Mouse (Mus musculus) limb, embryonic 10.5 days (tissue): ENCODE measurements at regions not wholly inside any gene's neighbourhood (a gene's known extent, or its start where the extent isn't known, plus 50 kb on each side); places are given as distances from the start of the nearest gene placed in this dataset.
A peak's percentile ranks its signal among the peaks of the same experiment; 100 is the strongest.

Source experiments
- DNase-seq: peaks from one replicate; pipeline ENCODE4 v3.0.0-alpha.2; 2017; ENCODE audit warnings: low spot score
- H3K27ac ChIP-seq: fragments of 300-500 bp; sonication (generic); 2 replicates; pipeline ENCODE4 v1.5.1; 2016; ENCODE audit warnings: mild to moderate bottlenecking
- H3K27me3 ChIP-seq: fragments of 300-500 bp; sonication (generic); 2 replicates; pipeline ENCODE4 v1.6.1; 2016; ENCODE audit warnings: low read depth, mild to moderate bottlenecking; ENCODE audit not compliant: poor library complexity, severe bottlenecking
- H3K36me3 ChIP-seq: fragments of 300-500 bp; sonication (generic); 2 replicates; pipeline ENCODE4 v1.6.1; 2016; ENCODE audit warnings: mild to moderate bottlenecking, moderate library complexity
- H3K4me1 ChIP-seq: fragments of 300-500 bp; sonication (generic); 2 replicates; pipeline ENCODE4 v1.6.1; 2016
- H3K4me3 ChIP-seq: fragments of 300-500 bp; sonication (generic); 2 replicates; pipeline ENCODE4 v1.5.1; 2016; ENCODE audit warnings: mild to moderate bottlenecking, moderate library complexity
- H3K9me3 ChIP-seq: fragments of 300-500 bp; sonication (generic); replicated peaks from 2 replicates; pipeline ENCODE4 v1.6.1; 2016; ENCODE audit warnings: mild to moderate bottlenecking
- WGBS: fragments of 180-500 bp; shearing (Covaris S2); methylation state at CpG from one replicate; pipeline ENCODE4 v1.1.7; 2016; 5-methylcytosine and 5-hydroxymethylcytosine counted together

DNA sequence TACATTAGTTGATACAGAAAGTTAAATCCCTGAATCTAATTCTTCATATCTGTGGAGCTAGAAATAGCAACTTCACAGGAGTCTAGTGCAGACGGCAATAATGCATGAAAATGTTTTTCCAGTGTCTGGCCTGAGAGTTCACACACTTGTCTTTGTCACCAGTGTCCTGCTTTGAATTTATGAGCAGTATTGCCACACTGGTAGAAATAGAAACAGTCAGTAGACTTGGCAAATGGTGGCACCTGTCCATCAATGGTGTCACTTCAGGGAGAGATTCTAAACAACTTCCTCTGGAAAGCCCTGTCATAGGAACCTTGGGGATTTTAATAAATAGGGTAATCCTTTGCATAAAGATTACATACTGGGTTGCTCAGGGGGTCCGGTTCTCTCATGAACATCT lies 621.5 kb upstream of the Cdh11 start:
- Histone ChIP-seq H3K36me3 (no peaks in the 10 kb centered on the region), H3K27me3 (no peaks in the 10 kb centered on the region), H3K27ac (no peak overlapping the region), H3K4me3 (no peak overlapping the region), H3K9me3 (no peaks in the 10 kb centered on the region), H3K4me1 (peaks cover 16% of the 10 kb centered on the region)
- WGBS = 92% methylated on average over 2 of the region's 2 CpGs
- no peak for DNase-seq

DNA sequence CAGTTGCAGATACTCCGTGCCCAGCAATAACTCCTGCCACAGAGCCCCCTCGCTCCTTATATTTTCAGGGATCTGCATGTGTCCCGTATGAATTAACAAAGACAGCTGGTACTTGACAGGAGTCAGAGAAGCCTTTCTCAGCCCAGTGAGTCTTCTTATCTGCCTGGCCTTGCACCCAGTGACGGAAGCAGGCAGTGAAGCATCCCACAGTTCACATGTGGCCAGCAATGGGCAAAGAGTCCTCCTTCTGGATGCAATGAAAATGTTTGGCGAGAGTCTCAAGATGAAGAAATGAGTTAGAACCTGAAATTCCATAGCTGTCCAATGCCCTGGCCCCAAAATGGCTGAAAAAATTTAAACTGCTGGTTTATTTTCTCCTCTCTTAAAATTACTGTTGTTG lies 622.2 kb upstream of the Cdh11 start:
- Histone ChIP-seq H3K27me3 (no peaks in the 10 kb centered on the region), H3K36me3 (no peaks in the 10 kb centered on the region), H3K9me3 (no peaks in the 10 kb centered on the region), H3K4me1 (peaks cover 16% of the 10 kb centered on the region), H3K27ac (no peak overlapping the region), H3K4me3 (no peak overlapping the region)
- DNase-seq = no peak
- WGBS = 74% methylated on average over 5 of the region's 5 CpGs

DNA sequence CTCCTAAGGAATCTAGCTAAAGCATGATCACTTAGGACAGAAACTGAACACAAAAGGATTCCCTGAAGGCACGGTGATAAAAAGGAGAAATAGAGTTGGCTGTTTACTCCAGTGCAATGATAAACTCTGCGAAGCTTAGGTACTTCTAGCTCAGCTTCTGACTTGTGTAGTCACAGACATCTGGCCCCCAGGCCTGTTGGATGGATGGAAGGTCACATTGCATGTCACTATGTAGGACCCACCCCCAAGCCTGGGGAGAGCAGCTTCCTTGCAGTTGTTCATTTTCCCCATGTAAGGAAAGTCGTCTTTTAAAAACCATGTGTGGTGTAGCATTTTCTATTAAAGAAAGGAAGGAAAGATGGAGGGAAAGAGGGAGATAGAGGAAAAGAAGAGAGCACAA lies 623.0 kb upstream of the Cdh11 start:
- Histone ChIP-seq H3K4me1 (peaks cover 17% of the 10 kb centered on the region), H3K36me3 (no peaks in the 10 kb centered on the region), H3K27me3 (no peaks in the 10 kb centered on the region), H3K27ac (peak overlapping the region; percentile 57; the same call in 1 of the 2 replicates), H3K4me3 (no peak overlapping the region), H3K9me3 (no peaks in the 10 kb centered on the region)
- WGBS = 39% methylated on average over 3 of the region's 3 CpGs
- DNase-seq = peak; percentile 38

DNA sequence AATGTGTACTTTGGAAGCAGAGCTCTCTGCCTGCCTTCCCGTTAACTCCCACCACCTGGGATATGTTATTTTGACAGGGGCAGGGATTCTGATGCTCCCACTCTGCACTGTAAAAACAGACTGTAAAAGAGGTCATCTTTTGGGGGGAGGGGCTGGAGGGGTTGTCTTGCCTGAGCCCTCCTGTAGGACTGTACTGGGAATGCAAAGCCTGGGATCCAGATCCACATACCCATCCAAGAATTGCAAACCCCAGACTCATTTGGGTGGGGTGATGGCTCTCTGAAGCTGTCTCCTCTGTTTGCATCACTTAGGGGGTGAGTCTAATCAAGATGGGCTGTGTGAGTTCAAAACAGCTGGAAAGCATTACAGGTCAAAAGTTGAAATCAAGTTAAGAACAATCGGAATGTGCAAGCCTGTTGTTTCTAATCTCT lies 623.7 kb upstream of the Cdh11 start:
- H3K27ac ChIP-seq = peak overlapping the region; percentile 57
- no peaks in the 10 kb centered on the region for H3K36me3 ChIP-seq
- no peaks in the 10 kb centered on the region for H3K27me3 ChIP-seq
- no peaks in the 10 kb centered on the region for H3K9me3 ChIP-seq
- peak; percentile 52 for DNase-seq
- WGBS = 12% methylated on average over 2 of the region's 2 CpGs
- no peak overlapping the region for H3K4me3 ChIP-seq
- H3K4me1 ChIP-seq = peaks cover 24% of the 10 kb centered on the region

- WGBS = 87% methylated on average over 7 of the region's 7 CpGs
- no peaks in the 10 kb centered on the region for H3K9me3 ChIP-seq
Measured at GRCm38 (mm10) chr8:103412731-103413130, 627.3 kb upstream of the Cdh11 start.

DNA sequence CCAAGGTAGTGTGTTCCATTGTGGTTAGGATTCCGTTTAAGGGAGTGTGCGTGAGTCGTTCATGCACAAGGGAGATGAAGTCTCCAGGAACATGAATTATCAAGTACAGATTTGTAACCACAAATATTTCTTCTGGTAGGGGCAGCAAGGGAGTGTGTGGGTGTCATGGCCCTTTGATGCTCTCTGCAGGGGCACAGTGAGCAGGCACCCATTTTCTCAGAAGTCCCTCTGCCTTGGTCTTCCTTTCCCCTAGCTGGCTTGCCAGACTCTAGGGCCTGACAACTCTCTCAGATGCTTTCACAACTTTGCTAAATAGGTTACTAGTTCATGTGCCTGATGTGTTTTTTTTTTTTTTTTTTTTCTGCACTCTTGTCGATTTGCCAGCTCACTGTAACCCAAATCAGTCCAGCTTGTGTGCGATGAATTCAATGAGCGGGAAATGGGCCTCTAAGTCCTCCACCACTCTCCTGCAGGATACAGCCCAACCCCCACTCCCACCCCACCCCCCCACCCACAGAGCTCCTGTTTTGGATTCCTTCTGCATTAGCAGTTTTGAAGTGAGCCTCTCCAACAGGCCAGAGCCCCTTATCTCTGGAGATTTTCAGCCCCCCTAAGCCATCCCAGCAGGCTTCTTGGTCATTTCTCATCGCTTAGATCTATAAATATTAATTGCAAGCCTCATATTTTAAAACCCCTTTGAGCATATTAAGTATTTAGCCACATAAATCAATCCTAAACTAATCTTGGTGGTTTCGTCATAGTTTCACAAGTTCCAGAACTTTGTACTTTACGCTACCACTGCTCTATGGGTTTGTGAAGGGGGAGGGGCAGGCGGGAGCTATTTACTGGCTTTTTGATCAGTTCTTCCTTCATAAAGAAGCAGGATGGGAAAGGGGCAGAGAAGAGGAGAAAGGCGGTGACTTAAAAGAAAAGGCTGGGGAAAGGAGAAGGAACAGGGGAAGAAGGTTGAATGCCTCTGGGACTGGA lies 628.4 kb upstream of the Cdh11 start:
- H3K4me1 ChIP-seq = peaks cover 24% of the 10 kb centered on the region
- WGBS = 69% methylated on average over 11 of the region's 11 CpGs
- peak overlapping the region; percentile 42; the same call in 1 of the 2 replicates for H3K27ac ChIP-seq
- no peak overlapping the region for H3K4me3 ChIP-seq
- DNase-seq = no peak
- H3K9me3 ChIP-seq = no peaks in the 10 kb centered on the region
- no peaks in the 10 kb centered on the region for H3K36me3 ChIP-seq
- no peaks in the 10 kb centered on the region for H3K27me3 ChIP-seq

More at GRCm38 (mm10) chr8:103412731-103413130, 627.3 kb upstream of the Cdh11 start:
- Histone ChIP-seq H3K4me3 (no peak overlapping the region), H3K27me3 (no peaks in the 10 kb centered on the region), H3K4me1 (peaks cover 30% of the 10 kb centered on the region), H3K36me3 (no peaks in the 10 kb centered on the region), H3K27ac (no peak overlapping the region)
- DNase-seq = no peak

DNA sequence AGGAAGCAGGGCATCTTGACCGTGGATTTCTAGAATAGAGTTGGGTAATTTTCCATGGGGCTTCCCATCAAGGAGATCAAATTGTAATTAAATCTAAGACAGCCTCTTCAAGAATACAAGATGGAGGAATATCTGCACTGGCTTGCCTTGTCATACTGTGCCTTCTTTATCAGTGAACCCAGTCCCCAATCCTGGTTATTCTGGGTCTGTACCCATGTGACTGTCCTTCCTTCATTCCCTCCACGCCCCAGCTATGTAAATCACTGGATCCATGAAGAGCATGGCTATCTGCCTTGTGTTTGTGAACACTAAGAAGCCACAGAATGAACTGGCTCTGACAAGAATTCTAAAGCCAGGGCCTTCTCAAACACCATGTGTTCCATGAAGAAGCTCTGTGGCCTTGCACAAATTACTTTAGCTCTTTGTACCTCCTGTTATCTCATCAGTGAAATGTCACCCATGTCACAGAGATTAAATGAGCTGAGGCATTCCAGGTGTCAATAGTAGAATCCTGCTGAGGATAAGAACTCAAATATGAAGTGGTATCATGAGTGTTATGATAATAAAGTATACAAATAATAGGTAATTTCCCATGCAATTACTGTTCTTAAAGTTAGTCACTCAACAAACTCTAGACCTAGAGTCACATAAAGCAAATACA lies 637.0 kb upstream of the Cdh11 start:
- H3K27ac ChIP-seq = no peak overlapping the region
- no peak for DNase-seq
- no peaks in the 10 kb centered on the region for H3K27me3 ChIP-seq
- WGBS = 92% methylated on average over 2 of the region's 2 CpGs
- H3K9me3 ChIP-seq = no peaks in the 10 kb centered on the region
- 0 out of 2 replicates have a peak, but pooled peaks cover 6% of the 10 kb centered on the region for H3K4me1 ChIP-seq
- no peaks in the 10 kb centered on the region for H3K36me3 ChIP-seq
- H3K4me3 ChIP-seq = no peak overlapping the region

- H3K4me1 ChIP-seq = 0 out of 2 replicates have a peak, but pooled peaks cover 6% of the 10 kb centered on the region
- no peaks in the 10 kb centered on the region for H3K9me3 ChIP-seq
- H3K36me3 ChIP-seq = no peaks in the 10 kb centered on the region
- WGBS = 83% methylated on average over 1 of the region's 1 CpGs
- H3K27ac ChIP-seq = no peak overlapping the region
- H3K4me3 ChIP-seq = no peak overlapping the region
- DNase-seq = no peak
- no peaks in the 10 kb centered on the region for H3K27me3 ChIP-seq
Measured at GRCm38 (mm10) chr8:103425967-103426366, 640.5 kb upstream of the Cdh11 start.

DNA sequence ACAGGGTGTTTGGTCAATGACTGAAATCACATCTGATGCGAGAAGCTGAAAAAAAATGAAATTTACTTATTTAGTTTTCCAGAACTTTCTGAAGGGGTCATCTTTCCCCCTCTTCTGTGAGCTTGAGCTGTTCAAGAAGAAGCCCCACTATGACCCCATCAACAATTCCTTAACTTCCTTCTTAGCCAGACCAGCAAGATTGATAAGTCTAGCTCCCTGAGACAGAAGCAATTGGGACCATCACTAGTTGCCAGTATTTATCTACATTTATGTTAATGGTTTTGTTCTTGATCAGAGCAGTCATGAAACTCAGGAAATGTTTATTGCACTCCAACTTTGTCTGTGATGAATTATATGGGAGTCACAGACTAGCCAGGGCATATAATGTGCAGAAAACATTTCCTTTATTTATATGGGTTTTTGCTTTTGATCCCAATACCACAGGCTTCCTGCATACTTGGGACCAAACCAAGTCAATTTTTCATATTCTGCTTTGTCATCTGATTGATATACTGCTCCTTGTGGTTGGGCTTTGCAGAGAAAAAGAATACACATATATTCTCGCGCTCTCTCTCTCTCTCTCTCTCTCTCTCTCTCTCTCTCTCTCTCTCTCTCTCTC lies 645.5 kb upstream of the Cdh11 start:
- DNase-seq = no peak
- Histone ChIP-seq H3K4me1 (0 out of 2 replicates have a peak, but pooled peaks cover 6% of the 10 kb centered on the region), H3K27me3 (no peaks in the 10 kb centered on the region), H3K4me3 (no peak overlapping the region), H3K36me3 (no peaks in the 10 kb centered on the region), H3K27ac (no peak overlapping the region), H3K9me3 (no peaks in the 10 kb centered on the region)
- 97% methylated on average over 3 of the region's 3 CpGs for WGBS

DNA sequence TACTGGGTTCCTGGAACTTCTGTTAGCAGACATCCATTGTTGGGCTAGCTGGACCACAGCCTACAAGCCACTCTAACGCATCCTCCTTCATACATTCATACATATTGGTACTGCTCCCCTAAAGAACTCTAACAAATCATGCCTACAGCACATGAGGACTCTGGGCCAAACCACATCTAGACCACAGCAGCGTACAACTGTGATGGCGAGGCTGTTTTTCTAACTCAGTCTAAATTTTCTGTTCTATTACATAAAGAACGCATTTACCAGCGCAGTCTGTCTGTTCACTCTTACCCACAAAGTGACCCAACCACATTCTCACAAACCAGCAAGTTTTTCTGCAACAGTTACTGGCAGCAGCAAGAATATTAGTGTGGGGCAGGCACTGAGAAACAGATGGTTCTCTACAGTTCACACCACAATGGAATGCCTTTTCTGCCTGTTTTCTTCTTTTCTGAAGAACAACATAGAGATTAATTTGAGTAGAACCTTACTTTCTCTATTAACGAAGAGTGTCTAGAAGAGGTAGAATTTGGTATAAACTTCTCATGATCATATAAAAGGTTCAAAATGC lies 648.2 kb upstream of the Cdh11 start:
- no peak overlapping the region for H3K27ac ChIP-seq
- DNase-seq = no peak
- 96% methylated on average over 6 of the region's 6 CpGs for WGBS

DNA sequence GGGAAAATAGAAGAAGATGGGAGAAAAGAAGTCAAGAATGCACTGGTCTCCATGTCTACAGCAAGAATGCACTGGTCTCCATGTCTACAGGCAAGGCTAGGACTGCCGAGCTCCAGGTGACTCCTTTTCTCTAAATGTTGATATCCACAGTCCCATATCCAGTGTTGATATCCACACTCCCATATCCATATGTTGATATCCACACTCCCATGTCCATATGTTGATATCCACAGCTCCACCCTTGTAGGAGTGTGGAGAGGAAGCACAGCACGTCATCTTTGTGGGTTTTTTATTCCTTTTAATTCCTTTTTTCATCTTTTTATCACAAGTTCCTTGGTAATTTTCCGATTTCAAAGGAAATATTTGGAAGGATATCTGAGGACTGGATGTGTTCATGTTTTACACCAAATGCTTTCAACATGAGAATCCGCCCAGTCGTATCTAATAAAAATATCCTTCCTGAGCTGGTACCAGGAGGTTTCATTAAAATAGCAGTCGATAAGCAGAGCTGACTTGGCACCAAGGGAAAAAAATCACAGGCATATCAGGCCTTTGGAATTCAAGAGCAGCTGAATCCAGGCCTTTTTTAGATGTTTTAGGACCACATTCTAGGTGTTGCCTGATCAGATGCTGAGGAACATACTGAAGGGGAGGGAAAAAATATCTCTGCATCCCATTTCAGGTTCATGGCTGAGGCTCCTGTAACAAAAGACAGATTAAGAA lies 653.7 kb upstream of the Cdh11 start:
- Histone ChIP-seq H3K36me3 (no peaks in the 10 kb centered on the region), H3K27ac (no peak overlapping the region), H3K4me3 (no peak overlapping the region), H3K9me3 (no peaks in the 10 kb centered on the region), H3K4me1 (peaks cover 15% of the 10 kb centered on the region), H3K27me3 (no peaks in the 10 kb centered on the region)
- no peak for DNase-seq
- 92% methylated on average over 6 of the region's 6 CpGs for WGBS

More for the DNA sequence above, 648.2 kb upstream of the Cdh11 start:
- no peaks in the 10 kb centered on the region for H3K27me3 ChIP-seq
- no peak overlapping the region for H3K4me3 ChIP-seq
- H3K9me3 ChIP-seq = no peaks in the 10 kb centered on the region
- no peaks in the 10 kb centered on the region for H3K36me3 ChIP-seq
- H3K4me1 ChIP-seq = no peaks in the 10 kb centered on the region

- H3K36me3 ChIP-seq = no peaks in the 10 kb centered on the region
- no peak overlapping the region for H3K4me3 ChIP-seq
- no peak overlapping the region; the same call in 1 of the 2 replicates for H3K27ac ChIP-seq
- 79% methylated on average over 5 of the region's 5 CpGs for WGBS
- peaks cover 19% of the 10 kb centered on the region for H3K4me1 ChIP-seq
- DNase-seq = peak; percentile 36
- no peaks in the 10 kb centered on the region for H3K9me3 ChIP-seq
- H3K27me3 ChIP-seq = no peaks in the 10 kb centered on the region
Measured at GRCm38 (mm10) chr8:103441163-103441562, 655.7 kb upstream of the Cdh11 start.
